Mouse (Mus musculus) lung, adult 2 months (tissue): ENCODE data around the gene Bend5. TPM values are rescaled to one million over a fixed set of nuclear protein-coding genes. Genes with fewer than 3 reads are reported as not detected.

Experiments
- DNase-seq: peaks from one replicate; pipeline ENCODE4 v3.0.0; 2022
- H3K4me1 ChIP-seq: fragments of 200-500 bp; 2 replicates; pipeline ENCODE4 v1.6.1; 2011; ENCODE audit warnings: low read length; ENCODE audit not compliant: control insufficient read depth, insufficient read depth
- H3K4me3 ChIP-seq: fragments of 200-500 bp; replicated peaks from 2 replicates; pipeline ENCODE3; 2011; ENCODE audit warnings: low read depth, mild to moderate bottlenecking, control low read depth, low read length; ENCODE audit errors: extremely low read depth
- CTCF ChIP-seq: fragments of 200-500 bp; IDR thresholded peaks from 2 replicates; pipeline ENCODE4 v1.5.1; 2011; ENCODE audit warnings: mild to moderate bottlenecking, low read length, control low read depth; ENCODE audit not compliant: insufficient read depth
- POLR2A ChIP-seq: fragments of 200-500 bp; IDR thresholded peaks from 2 replicates; pipeline ENCODE4 v1.6.1; 2011; ENCODE audit warnings: low read depth, mild to moderate bottlenecking, control low read depth, low read length, borderline replicate concordance; ENCODE audit errors: extremely low read depth
- WGBS: fragments of 180-500 bp; shearing (Covaris S2); methylation state at CpG from one replicate; pipeline ENCODE4 v1.1.7; 2018; 5-methylcytosine and 5-hydroxymethylcytosine counted together
- polyA plus RNA-seq: library from polyadenylated mRNA; depleted of rRNA; stranded (reverse); fragments of >200 nt; gene quantifications from 2 replicates; pipeline ENCODE4 v1.2.3, GENCODE M21; 2012

Bend5 gene
- polyA plus RNA-seq, 1 experiment: 4.0 TPM

- TF ChIP-seq CTCF (no peak), POLR2A (no peak)
- Histone ChIP-seq H3K4me3 (no peak overlapping the region), H3K4me1 (peaks cover 2% of the 10 kb centered on the region; the same call in 1 of the 2 replicates)
- no peak for DNase-seq
- 86% methylated on average over 3 of the region's 3 CpGs for WGBS
Measured at GRCm38 (mm10) chr4:111416551-111416950, 1.7 kb downstream of the Bend5 start.

GRCm38 (mm10) chr4:111417716-111418115 is 2.9 kb downstream of the Bend5 start:
- no peak for DNase-seq
- H3K4me1 ChIP-seq: peaks cover 2% of the 10 kb centered on the region; the same call in 1 of the 2 replicates
- H3K4me3 ChIP-seq: no peak overlapping the region
- TF ChIP-seq CTCF (no peak), POLR2A (no peak)
- 93% methylated on average over 5 of the region's 5 CpGs for WGBS

GRCm38 (mm10) chr4:111419476-111419875 is 4.7 kb downstream of the Bend5 start:
- DNase-seq: no peak
- TF ChIP-seq POLR2A (no peak), CTCF (no peak)
- H3K4me1 ChIP-seq: peaks cover 2% of the 10 kb centered on the region; the same call in 1 of the 2 replicates
- H3K4me3 ChIP-seq: no peak overlapping the region
- 88% methylated on average over 1 of the region's 1 CpGs for WGBS

GRCm38 (mm10) chr4:111420031-111420430 is 5.2 kb downstream of the Bend5 start:
- no peak for DNase-seq
- Histone ChIP-seq H3K4me1 (peaks cover 2% of the 10 kb centered on the region; the same call in 1 of the 2 replicates), H3K4me3 (no peak overlapping the region)
- WGBS: 71% methylated on average over 3 of the region's 3 CpGs
- TF ChIP-seq CTCF (no peak), POLR2A (no peak)

- TF ChIP-seq POLR2A (no peak), CTCF (no peak)
- WGBS: 86% methylated on average over 4 of the region's 4 CpGs
- H3K4me1 ChIP-seq: no peaks in the 10 kb centered on the region
- no peak overlapping the region for H3K4me3 ChIP-seq
- no peak for DNase-seq
Measured at GRCm38 (mm10) chr4:111420955-111421354, 6.1 kb downstream of the Bend5 start.

- no peak for DNase-seq
- Histone ChIP-seq H3K4me1 (no peaks in the 10 kb centered on the region), H3K4me3 (no peak overlapping the region)
- TF ChIP-seq POLR2A: no peak
- no peak for TF ChIP-seq CTCF
- WGBS: 78% methylated on average over 6 of the region's 6 CpGs
Measured at GRCm38 (mm10) chr4:111421785-111422184, 7.0 kb downstream of the Bend5 start.

- Histone ChIP-seq H3K4me1 (no peaks in the 10 kb centered on the region), H3K4me3 (no peak overlapping the region)
- WGBS: 87% methylated on average over 1 of the region's 1 CpGs
- TF ChIP-seq CTCF (no peak), POLR2A (no peak)
- no peak for DNase-seq
Measured at GRCm38 (mm10) chr4:111424371-111424950, 9.7 kb downstream of the Bend5 start.

- no peaks in the 10 kb centered on the region for H3K4me1 ChIP-seq
- TF ChIP-seq CTCF: no peak
- no peak for TF ChIP-seq POLR2A
- no peak overlapping the region for H3K4me3 ChIP-seq
- WGBS: 36% methylated on average over 6 of the region's 6 CpGs
- DNase-seq: no peak
Measured at GRCm38 (mm10) chr4:111425170-111425569, 10.4 kb downstream of the Bend5 start.

- DNase-seq: no peak
- 78% methylated on average over 2 of the region's 2 CpGs for WGBS
- no peak for TF ChIP-seq CTCF
- TF ChIP-seq POLR2A: no peak
- no peak overlapping the region for H3K4me3 ChIP-seq
- H3K4me1 ChIP-seq: no peaks in the 10 kb centered on the region
Measured at GRCm38 (mm10) chr4:111431186-111431585, 16.4 kb downstream of the Bend5 start.

- 65% methylated on average over 5 of the region's 5 CpGs for WGBS
- TF ChIP-seq POLR2A: no peak
- no peak for TF ChIP-seq CTCF
- no peak for DNase-seq
- Histone ChIP-seq H3K4me1 (no peaks in the 10 kb centered on the region), H3K4me3 (no peak overlapping the region)
Measured at GRCm38 (mm10) chr4:111432013-111432412, 17.2 kb downstream of the Bend5 start.
